Mouse (Mus musculus) midbrain, embryonic 15.5 days (tissue): Measurements from ENCODE around the gene Nol10. TPM values are rescaled to one million over a fixed set of nuclear protein-coding genes. Genes with fewer than 3 reads are reported as not detected.

Source experiments
- ATAC-seq: fragments of 200-750 bp; cut with Nextera tagmentation; replicated peaks from 2 replicates; pipeline ENCODE4 v1.8.0; 2017; ENCODE audit warnings: moderate TSS enrichment
- H3K27ac ChIP-seq: fragments of 300-500 bp; sonication (generic); 2 replicates; pipeline ENCODE4 v1.5.1; 2015; ENCODE audit warnings: mild to moderate bottlenecking, inconsistent platforms
- H3K27me3 ChIP-seq: fragments of 300-500 bp; sonication (generic); replicated peaks from 2 replicates; pipeline ENCODE4 v1.6.1; 2015; ENCODE audit warnings: inconsistent platforms
- H3K36me3 ChIP-seq: fragments of 300-500 bp; sonication (generic); replicated peaks from 2 replicates; pipeline ENCODE4 v1.6.1; 2015; ENCODE audit warnings: inconsistent platforms
- H3K4me1 ChIP-seq: fragments of 300-500 bp; sonication (generic); 2 replicates; pipeline ENCODE4 v1.6.1; 2015; ENCODE audit warnings: inconsistent platforms
- H3K4me2 ChIP-seq: fragments of 300-500 bp; sonication (generic); 2 replicates; pipeline ENCODE4 v1.6.1; 2015; ENCODE audit warnings: inconsistent platforms, mild to moderate bottlenecking, moderate library complexity
- H3K4me3 ChIP-seq: fragments of 300-500 bp; sonication (generic); 2 replicates; pipeline ENCODE4 v1.5.1; 2015; ENCODE audit warnings: mild to moderate bottlenecking, inconsistent platforms
- H3K9ac ChIP-seq: fragments of 300-500 bp; sonication (generic); 2 replicates; pipeline ENCODE4 v1.6.1; 2015; ENCODE audit warnings: mild to moderate bottlenecking, inconsistent platforms
- H3K9me3 ChIP-seq: fragments of 300-500 bp; sonication (generic); 2 replicates; pipeline ENCODE4 v1.6.1; 2016; ENCODE audit warnings: inconsistent platforms
- WGBS: fragments of 180-500 bp; shearing (Covaris S2); methylation state at CpG from one replicate; pipeline ENCODE4 v1.1.7; 2015; ENCODE audit warnings: mixed read lengths; 5-methylcytosine and 5-hydroxymethylcytosine counted together
- polyA plus RNA-seq: library from polyadenylated mRNA; unstranded; fragments of >200 nt; fragmentation: Nextera tagmentation; extraction: Ambion mirVana; gene quantifications from 2 replicates; pipeline ENCODE4 v1.2.1, GENCODE M21; 2015

Nol10 gene
- polyA plus RNA-seq, 1 experiment from 2014 or later, result 21.6 TPM

- no peaks in the 10 kb centered on the region for H3K4me1 ChIP-seq
- H3K9me3 ChIP-seq, result no peaks in the 10 kb centered on the region
- no peaks in the 10 kb centered on the region for H3K27me3 ChIP-seq
- no peak overlapping the region for H3K27ac ChIP-seq
- peaks cover 50% of the 10 kb centered on the region for H3K36me3 ChIP-seq
- WGBS, result 94% methylated on average over 7 of the region's 7 CpGs
- H3K9ac ChIP-seq, result no peak overlapping the region
- H3K4me2 ChIP-seq, result no peak overlapping the region
- H3K4me3 ChIP-seq, result no peak overlapping the region
- no peak for ATAC-seq
Observed at GRCm38 (mm10) chr12:17369551-17370325, 21.5 kb downstream of the Nol10 start.

GRCm38 (mm10) chr12:17371589-17372235 is 23.5 kb downstream of the Nol10 start:
- H3K27me3 ChIP-seq, result no peaks in the 10 kb centered on the region
- WGBS, result 93% methylated on average over 8 of the region's 8 CpGs
- H3K27ac ChIP-seq, result no peak overlapping the region
- peaks cover 46% of the 10 kb centered on the region for H3K36me3 ChIP-seq
- ATAC-seq, result no peak
- no peaks in the 10 kb centered on the region for H3K9me3 ChIP-seq
- H3K9ac ChIP-seq, result no peak overlapping the region
- H3K4me1 ChIP-seq, result no peaks in the 10 kb centered on the region
- no peak overlapping the region for H3K4me3 ChIP-seq
- H3K4me2 ChIP-seq, result no peak overlapping the region

- H3K9me3 ChIP-seq, result no peaks in the 10 kb centered on the region
- no peak overlapping the region for H3K4me3 ChIP-seq
- no peak for ATAC-seq
- H3K36me3 ChIP-seq, result peaks cover 54% of the 10 kb centered on the region
- no peaks in the 10 kb centered on the region for H3K27me3 ChIP-seq
- no peaks in the 10 kb centered on the region for H3K4me1 ChIP-seq
- H3K9ac ChIP-seq, result no peak overlapping the region
- H3K27ac ChIP-seq, result no peak overlapping the region
- WGBS, result 83% methylated on average over 3 of the region's 3 CpGs
- H3K4me2 ChIP-seq, result no peak overlapping the region
Observed at GRCm38 (mm10) chr12:17372696-17373095, 24.4 kb downstream of the Nol10 start.

- WGBS, result 97% methylated on average over 5 of the region's 5 CpGs
Observed at GRCm38 (mm10) chr12:17373470-17373975, 25.3 kb downstream of the Nol10 start.

GRCm38 (mm10) chr12:17375243-17375642 is 27.0 kb downstream of the Nol10 start:
- Histone ChIP-seq H3K27me3 (no peaks in the 10 kb centered on the region), H3K27ac (no peak overlapping the region), H3K4me2 (no peak overlapping the region), H3K9ac (no peak overlapping the region), H3K4me3 (no peak overlapping the region), H3K36me3 (peaks cover 53% of the 10 kb centered on the region), H3K4me1 (no peaks in the 10 kb centered on the region), H3K9me3 (no peaks in the 10 kb centered on the region)
- ATAC-seq, result no peak
- 91% methylated on average over 4 of the region's 4 CpGs for WGBS

More at GRCm38 (mm10) chr12:17373470-17373975, 25.3 kb downstream of the Nol10 start:
- peaks cover 51% of the 10 kb centered on the region for H3K36me3 ChIP-seq
- H3K27me3 ChIP-seq, result no peaks in the 10 kb centered on the region
- H3K9ac ChIP-seq, result no peak overlapping the region
- H3K27ac ChIP-seq, result no peak overlapping the region
- no peaks in the 10 kb centered on the region for H3K4me1 ChIP-seq
- H3K4me2 ChIP-seq, result no peak overlapping the region
- ATAC-seq, result no peak
- H3K4me3 ChIP-seq, result no peak overlapping the region
- no peaks in the 10 kb centered on the region for H3K9me3 ChIP-seq

GRCm38 (mm10) chr12:17376521-17376920 is 28.3 kb downstream of the Nol10 start:
- H3K4me1 ChIP-seq, result no peaks in the 10 kb centered on the region
- no peak overlapping the region for H3K4me3 ChIP-seq
- H3K27me3 ChIP-seq, result no peaks in the 10 kb centered on the region
- no peak for ATAC-seq
- 94% methylated on average over 6 of the region's 6 CpGs for WGBS
- no peaks in the 10 kb centered on the region for H3K9me3 ChIP-seq
- H3K4me2 ChIP-seq, result no peak overlapping the region
- H3K36me3 ChIP-seq, result peaks cover 51% of the 10 kb centered on the region
- no peak overlapping the region for H3K9ac ChIP-seq
- H3K27ac ChIP-seq, result no peak overlapping the region

GRCm38 (mm10) chr12:17380991-17381390 is 32.7 kb downstream of the Nol10 start:
- ATAC-seq, result no peak
- H3K36me3 ChIP-seq, result peaks cover 28% of the 10 kb centered on the region; the same call in 1 of the 2 replicates
- 96% methylated on average over 6 of the region's 6 CpGs for WGBS

GRCm38 (mm10) chr12:17382759-17383158 is 34.5 kb downstream of the Nol10 start:
- H3K9me3 ChIP-seq, result no peaks in the 10 kb centered on the region
- no peak overlapping the region for H3K4me2 ChIP-seq
- no peak overlapping the region for H3K4me3 ChIP-seq
- no peaks in the 10 kb centered on the region for H3K27me3 ChIP-seq
- 0 out of 2 replicates have a peak, but pooled peaks cover 14% of the 10 kb centered on the region for H3K36me3 ChIP-seq
- H3K27ac ChIP-seq, result no peak overlapping the region
- ATAC-seq, result no peak
- H3K9ac ChIP-seq, result no peak overlapping the region
- 91% methylated on average over 7 of the region's 7 CpGs for WGBS
- no peaks in the 10 kb centered on the region for H3K4me1 ChIP-seq

More at GRCm38 (mm10) chr12:17380991-17381390, 32.7 kb downstream of the Nol10 start:
- no peak overlapping the region for H3K4me3 ChIP-seq
- no peak overlapping the region for H3K9ac ChIP-seq
- H3K27me3 ChIP-seq, result no peaks in the 10 kb centered on the region
- H3K9me3 ChIP-seq, result no peaks in the 10 kb centered on the region
- H3K4me2 ChIP-seq, result no peak overlapping the region
- no peak overlapping the region for H3K27ac ChIP-seq
- H3K4me1 ChIP-seq, result no peaks in the 10 kb centered on the region

- H3K4me1 ChIP-seq, result no peaks in the 10 kb centered on the region
- H3K27me3 ChIP-seq, result no peaks in the 10 kb centered on the region
- no peak overlapping the region for H3K27ac ChIP-seq
- 0 out of 2 replicates have a peak, but pooled peaks cover 4% of the 10 kb centered on the region for H3K36me3 ChIP-seq
- H3K4me2 ChIP-seq, result no peak overlapping the region
- no peaks in the 10 kb centered on the region for H3K9me3 ChIP-seq
- H3K9ac ChIP-seq, result no peak overlapping the region
- WGBS, result 91% methylated on average over 3 of the region's 3 CpGs
- no peak overlapping the region for H3K4me3 ChIP-seq
- no peak for ATAC-seq
Observed at GRCm38 (mm10) chr12:17386896-17387295, 38.6 kb downstream of the Nol10 start.

- Histone ChIP-seq H3K4me1 (no peaks in the 10 kb centered on the region), H3K4me2 (no peak overlapping the region), H3K9me3 (no peaks in the 10 kb centered on the region), H3K9ac (no peak overlapping the region), H3K4me3 (no peak overlapping the region), H3K27me3 (no peaks in the 10 kb centered on the region), H3K27ac (no peak overlapping the region), H3K36me3 (0 out of 2 replicates have a peak, but pooled peaks cover 2% of the 10 kb centered on the region)
- WGBS, result 93% methylated on average over 12 of the region's 12 CpGs
- no peak for ATAC-seq
Observed at GRCm38 (mm10) chr12:17387332-17388135, 39.3 kb downstream of the Nol10 start.

GRCm38 (mm10) chr12:17388136-17388437 is 39.8 kb downstream of the Nol10 start:
- no peak for ATAC-seq
- H3K9ac ChIP-seq, result no peak overlapping the region
- no peaks in the 10 kb centered on the region for H3K27me3 ChIP-seq
- WGBS, result 87% methylated on average over 1 of the region's 1 CpGs
- no peaks in the 10 kb centered on the region; the same call in 1 of the 2 replicates for H3K36me3 ChIP-seq
- H3K4me1 ChIP-seq, result no peaks in the 10 kb centered on the region
- H3K4me2 ChIP-seq, result no peak overlapping the region
- no peaks in the 10 kb centered on the region for H3K9me3 ChIP-seq
- no peak overlapping the region for H3K27ac ChIP-seq
- no peak overlapping the region for H3K4me3 ChIP-seq

GRCm38 (mm10) chr12:17390036-17390435 is 41.8 kb downstream of the Nol10 start:
- no peaks in the 10 kb centered on the region for H3K27me3 ChIP-seq
- H3K36me3 ChIP-seq, result no peaks in the 10 kb centered on the region; the same call in 1 of the 2 replicates
- H3K4me2 ChIP-seq, result no peak overlapping the region
- no peaks in the 10 kb centered on the region for H3K9me3 ChIP-seq
- H3K4me3 ChIP-seq, result no peak overlapping the region
- ATAC-seq, result no peak
- no peak overlapping the region for H3K9ac ChIP-seq
- H3K27ac ChIP-seq, result no peak overlapping the region
- no peaks in the 10 kb centered on the region for H3K4me1 ChIP-seq
